Mouse (Mus musculus): ENCODE results near the gene Gli1. TPM values are rescaled to one million over a fixed set of nuclear protein-coding genes. Genes with fewer than 3 reads are reported as not detected.

Gli1 gene
- total RNA-seq, 1 experiment: 14.9 TPM

GRCm38 (mm10) chr10:127294895-127295510 is 46.8 kb downstream of the Gli1 start:
- in situ Hi-C loops (cut with MboI; ENCODE audit: low sequenced_read_pairs in 2 of 2, unreplicated experiment in 2 of 2): no loop called here
- Histone ChIP-seq H3K36me3 (ENCODE audit: control insufficient read depth, insufficient read depth, low read length, poor library complexity, severe bottlenecking) (peaks cover 48% of the 10 kb centered on the region), H3K9me3 (ENCODE audit: control insufficient read depth, insufficient read depth, low read depth, low read length) (no peaks in the 10 kb centered on the region), H3K27ac (ENCODE audit: insufficient read depth, low read depth, low read length, poor library complexity, severe bottlenecking) (no peak overlapping the region), H3K4me1 (ENCODE audit: control insufficient read depth in 2 of 2, insufficient read depth in 2 of 2, low read length in 2 of 2, poor library complexity in 1 of 2) (peaks cover 0 to 5% of the 10 kb centered on the region in 2 experiments; a peak in 2 of 4 replicates), H3K9ac (ENCODE audit: insufficient read depth, low read depth, low read length, poor library complexity, severe bottlenecking) (no peak overlapping the region), H3K4me3 (ENCODE audit: insufficient read depth in 1 of 2, low read depth in 1 of 2, low read length in 2 of 2, poor library complexity in 1 of 2, severe bottlenecking in 1 of 2) (no peak overlapping the region)
- TF ChIP-seq ZC3H11A (IDR thresholded peaks at IDR 0.05; ENCODE audit: borderline replicate concordance, low read depth, low read length): no peak
- TF ChIP-seq HCFC1 (IDR thresholded peaks at IDR 0.05; ENCODE audit: borderline replicate concordance, insufficient read depth, low read length): no peak
- no peak for TF ChIP-seq CHD2 (IDR thresholded peaks at IDR 0.05; ENCODE audit: low read depth, low read length)
- no peak for TF ChIP-seq ZNF384 (IDR thresholded peaks at IDR 0.05; ENCODE audit: low read depth, low read length)
- no peak for TF ChIP-seq MAFK (IDR thresholded peaks at IDR 0.05; ENCODE audit: insufficient read depth, low read depth, low read length)
- DNase-seq (ENCODE audit: low read depth, low spot score): no peak

GRCm38 (mm10) chr10:127293590-127294113 is 48.1 kb downstream of the Gli1 start:
- H3K4me3 ChIP-seq (ENCODE audit: insufficient read depth in 1 of 2, low read depth in 1 of 2, low read length in 2 of 2, poor library complexity in 1 of 2, severe bottlenecking in 1 of 2): no peak overlapping the region
- no peak overlapping the region for H3K27ac ChIP-seq (ENCODE audit: insufficient read depth, low read depth, low read length, poor library complexity, severe bottlenecking)
- TF ChIP-seq ZNF384 (IDR thresholded peaks at IDR 0.05; ENCODE audit: low read depth, low read length) (no peak), ZC3H11A (IDR thresholded peaks at IDR 0.05; ENCODE audit: borderline replicate concordance, low read depth, low read length) (no peak), HCFC1 (IDR thresholded peaks at IDR 0.05; ENCODE audit: borderline replicate concordance, insufficient read depth, low read length) (no peak), MAFK (IDR thresholded peaks at IDR 0.05; ENCODE audit: insufficient read depth, low read depth, low read length) (no peak), CHD2 (IDR thresholded peaks at IDR 0.05; ENCODE audit: low read depth, low read length) (no peak)
- in situ Hi-C loops (cut with MboI; ENCODE audit: low sequenced_read_pairs in 2 of 2, unreplicated experiment in 2 of 2): no loop called here
- H3K9ac ChIP-seq (ENCODE audit: insufficient read depth, low read depth, low read length, poor library complexity, severe bottlenecking): no peak overlapping the region
- H3K36me3 ChIP-seq (ENCODE audit: control insufficient read depth, insufficient read depth, low read length, poor library complexity, severe bottlenecking): peaks cover 35% of the 10 kb centered on the region
- no peaks in the 10 kb centered on the region for H3K9me3 ChIP-seq (ENCODE audit: control insufficient read depth, insufficient read depth, low read depth, low read length)
- H3K4me1 ChIP-seq (ENCODE audit: control insufficient read depth in 2 of 2, insufficient read depth in 2 of 2, low read length in 2 of 2, poor library complexity in 1 of 2): peaks cover 2 to 8% of the 10 kb centered on the region in 2 experiments; a peak in 3 of 4 replicates
- no peak for DNase-seq (ENCODE audit: low read depth, low spot score)

- H3K4me3 ChIP-seq (ENCODE audit: insufficient read depth in 1 of 2, low read depth in 1 of 2, low read length in 2 of 2, poor library complexity in 1 of 2, severe bottlenecking in 1 of 2): no peak overlapping the region
- in situ Hi-C loops (cut with MboI; ENCODE audit: low sequenced_read_pairs in 2 of 2, unreplicated experiment in 2 of 2): no loop called here
These were observed 48.7 kb downstream of the Gli1 start for GRCm38 (mm10) chr10:127292987-127293538.

GRCm38 (mm10) chr10:127291881-127292638 is 49.7 kb downstream of the Gli1 start:
- Histone ChIP-seq H3K9me3 (ENCODE audit: control insufficient read depth, insufficient read depth, low read depth, low read length) (no peaks in the 10 kb centered on the region), H3K9ac (ENCODE audit: insufficient read depth, low read depth, low read length, poor library complexity, severe bottlenecking) (no peak overlapping the region), H3K4me1 (ENCODE audit: control insufficient read depth in 2 of 2, insufficient read depth in 2 of 2, low read length in 2 of 2, poor library complexity in 1 of 2) (peaks cover 4 to 15% of the 10 kb centered on the region in 2 experiments), H3K36me3 (ENCODE audit: control insufficient read depth, insufficient read depth, low read length, poor library complexity, severe bottlenecking) (peaks cover 30% of the 10 kb centered on the region), H3K27ac (ENCODE audit: insufficient read depth, low read depth, low read length, poor library complexity, severe bottlenecking) (no peak overlapping the region), H3K4me3 (ENCODE audit: insufficient read depth in 1 of 2, low read depth in 1 of 2, low read length in 2 of 2, poor library complexity in 1 of 2, severe bottlenecking in 1 of 2) (peak overlapping the region in 1 of 2 experiments; percentile 71; a peak in 2 of 4 replicates)
- in situ Hi-C loops (cut with MboI; ENCODE audit: low sequenced_read_pairs in 2 of 2, unreplicated experiment in 2 of 2): no loop called here
- TF ChIP-seq HCFC1 (IDR thresholded peaks at IDR 0.05; ENCODE audit: borderline replicate concordance, insufficient read depth, low read length): no peak
- no peak for TF ChIP-seq CHD2 (IDR thresholded peaks at IDR 0.05; ENCODE audit: low read depth, low read length)
- no peak for TF ChIP-seq ZNF384 (IDR thresholded peaks at IDR 0.05; ENCODE audit: low read depth, low read length)
- no peak for TF ChIP-seq ZC3H11A (IDR thresholded peaks at IDR 0.05; ENCODE audit: borderline replicate concordance, low read depth, low read length)
- no peak for TF ChIP-seq MAFK (IDR thresholded peaks at IDR 0.05; ENCODE audit: insufficient read depth, low read depth, low read length)
- DNase-seq (ENCODE audit: low read depth, low spot score): no peak

More at GRCm38 (mm10) chr10:127292987-127293538, 48.7 kb downstream of the Gli1 start:
- no peak overlapping the region for H3K9ac ChIP-seq (ENCODE audit: insufficient read depth, low read depth, low read length, poor library complexity, severe bottlenecking)
- peaks cover 34% of the 10 kb centered on the region for H3K36me3 ChIP-seq (ENCODE audit: control insufficient read depth, insufficient read depth, low read length, poor library complexity, severe bottlenecking)
- TF ChIP-seq ZNF384 (IDR thresholded peaks at IDR 0.05; ENCODE audit: low read depth, low read length): no peak
- TF ChIP-seq HCFC1 (IDR thresholded peaks at IDR 0.05; ENCODE audit: borderline replicate concordance, insufficient read depth, low read length): no peak
- H3K9me3 ChIP-seq (ENCODE audit: control insufficient read depth, insufficient read depth, low read depth, low read length): no peaks in the 10 kb centered on the region
- H3K27ac ChIP-seq (ENCODE audit: insufficient read depth, low read depth, low read length, poor library complexity, severe bottlenecking): no peak overlapping the region
- DNase-seq (ENCODE audit: low read depth, low spot score): no peak
- peaks cover 2 to 8% of the 10 kb centered on the region in 2 experiments; a peak in 3 of 4 replicates for H3K4me1 ChIP-seq (ENCODE audit: control insufficient read depth in 2 of 2, insufficient read depth in 2 of 2, low read length in 2 of 2, poor library complexity in 1 of 2)
